Comparison of ENCODE assay signal across 8 mouse cellular contexts in the genomic region with DNA sequence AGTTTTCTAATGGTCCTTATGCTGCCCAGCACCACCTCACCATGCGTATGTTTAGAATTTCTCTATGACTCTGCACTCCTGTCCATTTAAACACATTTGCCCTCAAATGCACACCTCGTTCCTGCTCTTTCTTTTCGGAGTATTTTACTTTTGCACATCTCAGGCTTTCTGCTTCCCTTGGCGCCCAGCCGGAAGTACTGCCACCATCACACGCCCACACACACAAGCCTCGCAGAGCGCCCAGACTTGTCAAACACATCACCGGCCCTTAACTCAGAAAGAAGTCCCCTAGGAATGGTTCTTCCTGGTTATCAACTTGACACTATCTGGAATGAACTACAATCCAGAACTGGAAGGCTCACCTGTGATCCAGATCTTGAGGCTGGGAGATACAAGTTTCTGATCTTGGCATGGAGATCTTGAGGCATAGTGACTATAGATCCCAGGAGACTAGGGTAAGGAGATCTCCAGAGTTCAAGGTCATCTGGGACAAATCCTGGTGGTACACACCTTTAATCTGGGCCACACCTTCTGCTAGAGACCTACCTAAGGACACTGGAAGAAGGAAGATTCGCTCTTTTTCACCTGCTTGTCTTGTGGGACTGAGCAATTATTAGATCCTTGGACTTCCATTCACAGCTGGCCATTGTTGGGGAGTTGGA. TPM values are rescaled to one million over a fixed set of nuclear protein-coding genes. Genes with fewer than 3 reads are reported as not detected.
DNase-seq lines count a peak whose midpoint lies in the region; ATAC-seq lines count a peak whose summit lies in the region.

No protein-coding gene starts in this region.

- peak overlapping the region; percentile 86 for H3K4me3 ChIP-seq in heart, embryonic 16.5 days (ENCODE audit: low read length)
- H3K4me3 ChIP-seq in hindbrain, embryonic 16.5 days (ENCODE audit: low read length) = peak overlapping the region; percentile 70
- H3K4me3 ChIP-seq in midbrain, embryonic 15.5 days = peak overlapping the region; percentile 78

- no peak overlapping the region for H3K27ac ChIP-seq in heart, embryonic 16.5 days (ENCODE audit: low read length)
- no peak overlapping the region for H3K27ac ChIP-seq in hindbrain, embryonic 16.5 days (ENCODE audit: low read depth, low read length)
- no peak overlapping the region; the same call in 1 of the 2 replicates for H3K27ac ChIP-seq in midbrain, embryonic 15.5 days

- ATAC-seq in heart, embryonic 16.5 days (replicated peaks; ENCODE audit: extremely low read depth, insufficient read depth, low FRiP score) = no peak
- ATAC-seq in hindbrain, embryonic 16.5 days = no peak; the same call in 1 of the 2 replicates
- ATAC-seq in midbrain, embryonic 15.5 days (replicated peaks) = no peak; the same call in 1 of the 2 replicates

- H3K4me1 ChIP-seq in heart, embryonic 16.5 days (ENCODE audit: control insufficient read depth, insufficient read depth, low read length) = peaks cover 4% of the 10 kb centered on the region; the same call in 1 of the 2 replicates
- H3K4me1 ChIP-seq in hindbrain, embryonic 16.5 days (ENCODE audit: control insufficient read depth, insufficient read depth, low read depth, low read length) = peaks cover 5% of the 10 kb centered on the region; the same call in 1 of the 2 replicates
- H3K4me1 ChIP-seq in midbrain, embryonic 15.5 days = peaks cover 8% of the 10 kb centered on the region

- WGBS in heart, embryonic 16.5 days = 10% methylated on average over 10 of the region's 10 CpGs
- 10% methylated on average over 10 of the region's 10 CpGs for WGBS in hindbrain, embryonic 16.5 days
- WGBS in midbrain, embryonic 15.5 days = 9% methylated on average over 10 of the region's 10 CpGs

- H3K36me3 ChIP-seq in heart, embryonic 16.5 days (ENCODE audit: control insufficient read depth, insufficient read depth) = no peaks in the 10 kb centered on the region
- H3K36me3 ChIP-seq in hindbrain, embryonic 16.5 days (ENCODE audit: control insufficient read depth, insufficient read depth, low read length) = no peaks in the 10 kb centered on the region
- H3K36me3 ChIP-seq in midbrain, embryonic 15.5 days (replicated peaks) = no peaks in the 10 kb centered on the region

- H3K9ac ChIP-seq in heart, embryonic 16.5 days (ENCODE audit: low read length) = peak overlapping the region; percentile 57
- H3K9ac ChIP-seq in hindbrain, embryonic 16.5 days (ENCODE audit: low read depth, low read length) = peak overlapping the region; percentile 38; the same call in 1 of the 2 replicates
- no peak overlapping the region for H3K9ac ChIP-seq in midbrain, embryonic 15.5 days

- no peaks in the 10 kb centered on the region for H3K9me3 ChIP-seq in heart, embryonic 16.5 days (replicated peaks; ENCODE audit: control insufficient read depth, low read length)
- no peaks in the 10 kb centered on the region for H3K9me3 ChIP-seq in hindbrain, embryonic 16.5 days (ENCODE audit: control insufficient read depth, low read length)
- H3K9me3 ChIP-seq in midbrain, embryonic 15.5 days = no peaks in the 10 kb centered on the region

- H3K4me2 ChIP-seq in heart, embryonic 16.5 days (ENCODE audit: low read depth, low read length) = peak overlapping the region; percentile 79
- H3K4me2 ChIP-seq in hindbrain, embryonic 16.5 days (ENCODE audit: low read length) = peak overlapping the region; percentile 57
- H3K4me2 ChIP-seq in midbrain, embryonic 15.5 days = peak overlapping the region; percentile 59

- DNase-seq in heart, adult 11 months = no peak
- DNase-seq in CD4-positive helper T cell, adult 2 months (ENCODE audit: low read depth, low spot score) = peak; percentile 32
- DNase-seq in embryo, embryonic 10.5 days (ENCODE audit: low spot score) = peak; percentile 73
- no peak for DNase-seq in urinary bladder, postnatal 25 days (ENCODE audit: low spot score)
- DNase-seq in adipocyte (ENCODE audit: low spot score) = no peak

- no peaks in the 10 kb centered on the region for H3K27me3 ChIP-seq in heart, embryonic 16.5 days (ENCODE audit: control insufficient read depth, insufficient read depth, low read length)
- no peaks in the 10 kb centered on the region for H3K27me3 ChIP-seq in hindbrain, embryonic 16.5 days (replicated peaks; ENCODE audit: control insufficient read depth, insufficient read depth, low read length)
- H3K27me3 ChIP-seq in midbrain, embryonic 15.5 days (replicated peaks) = no peaks in the 10 kb centered on the region

RNA-seq across cellular contexts. Expression of gene Cfap126, which starts 10.4 kb away (rescaled TPM):
- 2.9 and 3.5 TPM in 2 replicates for polyA plus RNA-seq in heart, embryonic 16.5 days (2015; fragmentation: Nextera tagmentation; extraction: Ambion mirVana)
- 11.6 and 11.8 TPM in 2 replicates for polyA plus RNA-seq in hindbrain, embryonic 16.5 days (2015; fragmentation: Nextera tagmentation; extraction: Ambion mirVana)
- 6.5 and 9.0 TPM in 2 replicates for polyA plus RNA-seq in midbrain, embryonic 15.5 days (2015; fragmentation: Nextera tagmentation; extraction: Ambion mirVana)

RNA-seq across cellular contexts. Expression of gene Fcgr3, which starts 38.6 kb away (rescaled TPM):
- 10.2 and 10.7 TPM in 2 replicates for polyA plus RNA-seq in heart, embryonic 16.5 days (2015; fragmentation: Nextera tagmentation; extraction: Ambion mirVana)
- polyA plus RNA-seq in hindbrain, embryonic 16.5 days (2015; fragmentation: Nextera tagmentation; extraction: Ambion mirVana) = 9.8 and 11.5 TPM in 2 replicates
- polyA plus RNA-seq in midbrain, embryonic 15.5 days (2015; fragmentation: Nextera tagmentation; extraction: Ambion mirVana) = 10.7 and 11.7 TPM in 2 replicates

RNA-seq across cellular contexts. Expression of gene Sdhc, which starts 47.1 kb away (rescaled TPM):
- 622 and 629 TPM in 2 replicates for polyA plus RNA-seq in heart, embryonic 16.5 days (2015; fragmentation: Nextera tagmentation; extraction: Ambion mirVana)
- 316 and 354 TPM in 2 replicates for polyA plus RNA-seq in hindbrain, embryonic 16.5 days (2015; fragmentation: Nextera tagmentation; extraction: Ambion mirVana)
- polyA plus RNA-seq in midbrain, embryonic 15.5 days (2015; fragmentation: Nextera tagmentation; extraction: Ambion mirVana) = 286 and 289 TPM in 2 replicates

RNA-seq across cellular contexts. Expression of gene Mpz, which starts 47.2 kb away (rescaled TPM):
- polyA plus RNA-seq in heart, embryonic 16.5 days (2015; fragmentation: Nextera tagmentation; extraction: Ambion mirVana) = 0.44 and 1.1 TPM in 2 replicates
- polyA plus RNA-seq in hindbrain, embryonic 16.5 days (2015; fragmentation: Nextera tagmentation; extraction: Ambion mirVana) = 4.7 and 5.3 TPM in 2 replicates
- 0.24 and 0.37 TPM in 2 replicates for polyA plus RNA-seq in midbrain, embryonic 15.5 days (2015; fragmentation: Nextera tagmentation; extraction: Ambion mirVana)

Comparison
In these comparisons a context has a peak if more than half of its experiments do, and no peak if none do; other contexts are left out.
1. DNase-seq: peak in CD4-positive helper T cell, adult 2 months (single experiment) and embryo, embryonic 10.5 days (single experiment); none in heart, adult 11 months (single experiment), urinary bladder, postnatal 25 days (single experiment) and adipocyte (single experiment).
2. Peak in every context shown above with its lines, with median percentiles within 50 percentile points of each other: H3K4me2 ChIP-seq and H3K4me3 ChIP-seq.